Mouse (Mus musculus): ENCODE measurements around the gene Zdhhc22. TPM values are rescaled to one million over a fixed set of nuclear protein-coding genes. Genes with fewer than 3 reads are reported as not detected.

Gene Zdhhc22
- polyA plus RNA-seq, 1 experiment = not detected

DNA sequence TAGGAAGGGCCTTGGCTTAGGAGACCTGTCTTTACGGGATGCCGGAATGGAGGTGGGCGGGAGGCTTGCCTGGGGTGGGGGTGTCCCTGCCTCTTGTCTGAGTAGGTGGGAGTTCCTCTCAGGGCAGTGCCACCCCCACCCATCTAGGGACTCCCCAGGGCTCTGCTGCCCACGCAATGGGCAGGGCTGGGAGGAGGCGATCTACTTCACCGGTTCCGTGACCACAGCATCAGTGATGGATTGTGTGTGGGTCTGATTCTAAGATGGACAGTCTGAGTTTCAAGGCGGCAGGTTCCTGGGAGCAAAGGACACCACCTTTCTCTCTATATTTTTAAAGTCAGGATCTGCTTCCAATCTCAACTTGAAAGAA is 36.6 kb upstream of the Zdhhc22 start:
- Histone ChIP-seq H3K27me3 (ENCODE audit: control insufficient read depth, insufficient read depth, low read length) (0 out of 2 replicates have a peak, but pooled peaks cover 2% of the 10 kb centered on the region), H3K4me3 (ENCODE audit: extremely low read depth, insufficient read depth, insufficient read length) (no peak overlapping the region; the same call in 1 of the 2 replicates), H3K27ac (ENCODE audit: insufficient read depth, low read length) (no peak overlapping the region), H3K36me3 (ENCODE audit: control insufficient read depth, insufficient read depth, low read length) (no peaks in the 10 kb centered on the region), H3K4me1 (ENCODE audit: control insufficient read depth, insufficient read depth, insufficient read length) (no peaks in the 10 kb centered on the region)
- no peak for DNase-seq (ENCODE audit: low read depth in 1 of 2, low spot score in 2 of 2)
- TF ChIP-seq CTCF (IDR thresholded peaks at IDR 0.05; ENCODE audit: extremely low read depth, insufficient read depth, insufficient read length, insufficient replicate concordance) (no peak), POLR2A (IDR thresholded peaks at IDR 0.05; ENCODE audit: low read depth, low read length) (no peak)
- 29% methylated on average over 8 of the region's 8 CpGs for WGBS

DNA sequence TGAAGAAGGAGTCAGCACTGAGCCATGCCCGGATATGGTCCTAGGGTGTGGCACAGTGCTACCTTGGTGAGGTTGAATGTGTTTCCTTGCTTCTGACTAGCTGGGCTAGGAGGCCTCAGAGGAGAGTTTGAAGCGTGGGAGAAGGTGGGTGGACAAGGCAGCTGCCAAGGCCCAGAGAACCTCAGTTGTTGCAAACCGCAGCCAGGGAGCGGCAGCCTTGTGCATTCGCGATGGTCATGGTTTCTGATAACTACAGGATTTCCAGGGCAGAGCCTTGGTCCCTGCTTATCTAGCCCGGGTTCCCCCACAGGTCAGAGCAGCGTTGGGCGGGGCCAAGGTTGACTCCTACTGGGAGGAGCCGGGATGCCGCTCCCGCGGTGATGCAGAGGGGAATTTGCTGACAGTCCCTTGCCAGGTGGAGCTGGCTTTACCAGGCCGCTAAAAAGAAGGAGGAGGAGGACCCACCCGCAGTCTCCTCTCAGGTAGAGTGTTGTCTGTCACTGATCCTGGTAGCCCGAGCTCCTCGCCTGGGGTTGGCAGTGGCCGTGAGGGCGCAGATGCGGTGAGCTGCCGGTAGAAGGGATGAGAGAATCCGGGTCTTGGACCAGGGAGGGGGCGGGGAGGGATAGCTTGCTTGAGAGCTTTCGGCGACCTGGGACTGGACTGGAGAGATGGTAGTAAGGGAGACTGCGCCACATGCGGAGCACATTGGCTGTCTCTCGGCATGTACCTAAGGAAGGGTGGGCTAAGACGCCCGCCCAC is 36.1 kb upstream of the Zdhhc22 start:
- 0 out of 2 replicates have a peak, but pooled peaks cover 2% of the 10 kb centered on the region for H3K27me3 ChIP-seq (ENCODE audit: control insufficient read depth, insufficient read depth, low read length)
- 12% methylated on average over 30 of the region's 30 CpGs for WGBS
- H3K27ac ChIP-seq (ENCODE audit: insufficient read depth, low read length) = no peak overlapping the region
- H3K36me3 ChIP-seq (ENCODE audit: control insufficient read depth, insufficient read depth, low read length) = no peaks in the 10 kb centered on the region
- no peak for TF ChIP-seq POLR2A (IDR thresholded peaks at IDR 0.05; ENCODE audit: low read depth, low read length)
- TF ChIP-seq CTCF (IDR thresholded peaks at IDR 0.05; ENCODE audit: extremely low read depth, insufficient read depth, insufficient read length, insufficient replicate concordance) = no peak
- no peak for DNase-seq (ENCODE audit: low read depth in 1 of 2, low spot score in 2 of 2)
- H3K4me3 ChIP-seq (ENCODE audit: extremely low read depth, insufficient read depth, insufficient read length) = peak overlapping the region; percentile 9; the same call in 1 of the 2 replicates
- no peaks in the 10 kb centered on the region for H3K4me1 ChIP-seq (ENCODE audit: control insufficient read depth, insufficient read depth, insufficient read length)

DNA sequence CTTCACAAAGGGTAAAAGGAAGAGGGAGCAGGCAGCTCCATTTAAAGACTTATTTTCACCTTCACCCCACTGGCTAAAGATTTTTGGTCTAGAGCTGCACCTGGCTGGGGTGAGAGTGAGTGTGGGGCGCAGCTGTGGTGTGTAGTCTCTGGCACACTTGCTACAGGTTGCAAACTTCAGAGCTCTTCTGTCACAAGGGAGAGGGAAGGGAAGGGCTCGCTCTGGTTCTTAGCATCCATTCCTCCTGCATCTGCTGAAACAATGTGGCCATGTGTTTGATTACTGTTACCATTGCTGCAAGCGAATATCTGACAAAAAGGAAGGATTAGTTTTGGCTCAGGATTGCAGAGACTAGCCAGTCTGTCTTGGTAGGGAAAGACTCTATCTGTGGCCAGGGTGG is 33.2 kb upstream of the Zdhhc22 start:
- Histone ChIP-seq H3K27ac (ENCODE audit: insufficient read depth, low read length) (no peak overlapping the region), H3K36me3 (ENCODE audit: control insufficient read depth, insufficient read depth, low read length) (no peaks in the 10 kb centered on the region), H3K27me3 (ENCODE audit: control insufficient read depth, insufficient read depth, low read length) (0 out of 2 replicates have a peak, but pooled peaks cover 2% of the 10 kb centered on the region), H3K4me3 (ENCODE audit: extremely low read depth, insufficient read depth, insufficient read length) (no peak overlapping the region), H3K4me1 (ENCODE audit: control insufficient read depth, insufficient read depth, insufficient read length) (no peaks in the 10 kb centered on the region)
- DNase-seq (ENCODE audit: low read depth in 1 of 2, low spot score in 2 of 2) = no peak
- 78% methylated on average over 3 of the region's 3 CpGs for WGBS
- TF ChIP-seq POLR2A (IDR thresholded peaks at IDR 0.05; ENCODE audit: low read depth, low read length) (no peak), CTCF (IDR thresholded peaks at IDR 0.05; ENCODE audit: extremely low read depth, insufficient read depth, insufficient read length, insufficient replicate concordance) (no peak)

GRCm38 (mm10) chr12:87022006-87022405 is 31.8 kb upstream of the Zdhhc22 start:
- Histone ChIP-seq H3K4me3 (ENCODE audit: extremely low read depth, insufficient read depth, insufficient read length) (no peak overlapping the region), H3K36me3 (ENCODE audit: control insufficient read depth, insufficient read depth, low read length) (no peaks in the 10 kb centered on the region), H3K27ac (ENCODE audit: insufficient read depth, low read length) (no peak overlapping the region), H3K27me3 (ENCODE audit: control insufficient read depth, insufficient read depth, low read length) (0 out of 2 replicates have a peak, but pooled peaks cover 2% of the 10 kb centered on the region), H3K4me1 (ENCODE audit: control insufficient read depth, insufficient read depth, insufficient read length) (no peaks in the 10 kb centered on the region)
- WGBS = 86% methylated on average over 2 of the region's 2 CpGs
- no peak for DNase-seq (ENCODE audit: low read depth in 1 of 2, low spot score in 2 of 2)
- TF ChIP-seq POLR2A (IDR thresholded peaks at IDR 0.05; ENCODE audit: low read depth, low read length) = no peak

DNA sequence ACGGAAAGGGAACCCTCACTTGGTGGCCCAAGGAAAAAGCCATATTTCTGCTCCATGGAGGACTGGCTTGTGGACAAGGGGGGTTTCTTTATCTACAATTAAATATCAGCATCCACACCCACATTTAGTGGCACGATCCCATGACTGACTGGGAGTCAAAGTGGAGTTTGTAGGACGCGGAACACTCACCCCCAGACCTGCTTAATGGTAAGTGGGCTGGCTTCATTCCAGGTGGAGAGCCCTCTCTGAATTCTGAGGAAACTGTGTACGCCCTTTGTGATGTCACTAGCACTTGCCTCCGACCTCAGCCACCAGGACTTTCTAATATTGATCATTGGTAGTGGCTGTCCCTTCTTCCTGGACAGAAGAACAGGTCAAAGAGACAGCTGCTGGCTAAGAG is 30.8 kb upstream of the Zdhhc22 start, which contains the start of gene Tmem63c:
Gene Tmem63c (plus strand): TSS at position 301 of the 400 bp plus-strand sequence.
- no peak for TF ChIP-seq POLR2A (IDR thresholded peaks at IDR 0.05; ENCODE audit: low read depth, low read length)
- TF ChIP-seq CTCF (IDR thresholded peaks at IDR 0.05; ENCODE audit: extremely low read depth, insufficient read depth, insufficient read length, insufficient replicate concordance) = no peak
- Histone ChIP-seq H3K27ac (ENCODE audit: insufficient read depth, low read length) (no peak within 1 kb of the TSS), H3K36me3 (ENCODE audit: control insufficient read depth, insufficient read depth, low read length) (no peaks in the 10 kb centered on the region), H3K27me3 (ENCODE audit: control insufficient read depth, insufficient read depth, low read length) (no peaks in the 10 kb centered on the region), H3K4me1 (ENCODE audit: control insufficient read depth, insufficient read depth, insufficient read length) (no peaks in the 10 kb centered on the region), H3K4me3 (ENCODE audit: extremely low read depth, insufficient read depth, insufficient read length) (no peak within 1 kb of the TSS)
- DNase-seq (ENCODE audit: low read depth in 1 of 2, low spot score in 2 of 2) = no peak
- 81% methylated on average over 6 of the region's 6 CpGs for WGBS

- H3K4me1 ChIP-seq (ENCODE audit: control insufficient read depth, insufficient read depth, insufficient read length) = no peaks in the 10 kb centered on the region
- 89% methylated on average over 2 of the region's 2 CpGs for WGBS
- no peaks in the 10 kb centered on the region for H3K36me3 ChIP-seq (ENCODE audit: control insufficient read depth, insufficient read depth, low read length)
- no peak overlapping the region for H3K4me3 ChIP-seq (ENCODE audit: extremely low read depth, insufficient read depth, insufficient read length)
- no peak for DNase-seq (ENCODE audit: low read depth in 1 of 2, low spot score in 2 of 2)
- H3K27me3 ChIP-seq (ENCODE audit: control insufficient read depth, insufficient read depth, low read length) = no peaks in the 10 kb centered on the region
- H3K27ac ChIP-seq (ENCODE audit: insufficient read depth, low read length) = no peak overlapping the region
- TF ChIP-seq POLR2A (IDR thresholded peaks at IDR 0.05; ENCODE audit: low read depth, low read length) (no peak), CTCF (IDR thresholded peaks at IDR 0.05; ENCODE audit: extremely low read depth, insufficient read depth, insufficient read length, insufficient replicate concordance) (no peak)
These were observed 28.5 kb upstream of the Zdhhc22 start for GRCm38 (mm10) chr12:87018756-87019155.

- WGBS = 47% methylated on average over 3 of the region's 3 CpGs
- H3K27ac ChIP-seq (ENCODE audit: insufficient read depth, low read length) = no peak overlapping the region
- no peaks in the 10 kb centered on the region for H3K36me3 ChIP-seq (ENCODE audit: control insufficient read depth, insufficient read depth, low read length)
- no peak overlapping the region for H3K4me3 ChIP-seq (ENCODE audit: extremely low read depth, insufficient read depth, insufficient read length)
- peak in 1 of 2 experiments; percentile 15 for DNase-seq (ENCODE audit: low read depth in 1 of 2, low spot score in 2 of 2)
- TF ChIP-seq POLR2A (IDR thresholded peaks at IDR 0.05; ENCODE audit: low read depth, low read length) (no peak), CTCF (IDR thresholded peaks at IDR 0.05; ENCODE audit: extremely low read depth, insufficient read depth, insufficient read length, insufficient replicate concordance) (peak; percentile 9; the same call in 1 of the 2 replicates)
- H3K27me3 ChIP-seq (ENCODE audit: control insufficient read depth, insufficient read depth, low read length) = no peaks in the 10 kb centered on the region
- H3K4me1 ChIP-seq (ENCODE audit: control insufficient read depth, insufficient read depth, insufficient read length) = no peaks in the 10 kb centered on the region
These were observed 26.8 kb upstream of the Zdhhc22 start for GRCm38 (mm10) chr12:87017041-87017440.

Data from spleen, adult 2 months (tissue).